Mouse (Mus musculus) gastrocnemius, adult 2 months (tissue): Measurements from ENCODE around the gene Gnas. TPM values are rescaled to one million over a fixed set of nuclear protein-coding genes. Genes with fewer than 3 reads are reported as not detected.
A peak's percentile ranks its signal among the peaks of the same experiment; 100 is the strongest.
"Not testable (repeated sequence)": the region's sequence is repeated elsewhere in the genome, so short reads cannot be mapped to it uniquely, and the experiment has no call there.

Source experiments
- DNase-seq: peaks from one replicate; pipeline ENCODE4 v3.0.0; 2022
- H3K27ac ChIP-seq: fragments of 200-600 bp; 2 replicates; pipeline ENCODE4 v1.8.1; 2022; ENCODE audit warnings: mild to moderate bottlenecking
- H3K4me3 ChIP-seq: fragments of 200-600 bp; 2 replicates; pipeline ENCODE4 v1.8.1; 2022; ENCODE audit warnings: mild to moderate bottlenecking, moderate library complexity
- CTCF ChIP-seq: fragments of 200-600 bp; IDR thresholded peaks from 2 replicates; pipeline ENCODE4 v1.8.1; 2022; ENCODE audit warnings: antibody characterized with exemption, mild to moderate bottlenecking, moderate library complexity
- intact Hi-C: fragments of 180-260 bp; cut with DNase I; formaldehyde crosslinking; loops from one replicate; pipeline ENCODE4 v1.15.1; 2025
- total RNA-seq, 2 experiments: library from RNA; stranded (reverse); gene quantifications; 2 replicates each; pipeline ENCODE4 v1.2.3; 2021

Gene Gnas
- total RNA-seq, 2 experiments from 2014 or later = 1,330 to 1,331 TPM

DNA sequence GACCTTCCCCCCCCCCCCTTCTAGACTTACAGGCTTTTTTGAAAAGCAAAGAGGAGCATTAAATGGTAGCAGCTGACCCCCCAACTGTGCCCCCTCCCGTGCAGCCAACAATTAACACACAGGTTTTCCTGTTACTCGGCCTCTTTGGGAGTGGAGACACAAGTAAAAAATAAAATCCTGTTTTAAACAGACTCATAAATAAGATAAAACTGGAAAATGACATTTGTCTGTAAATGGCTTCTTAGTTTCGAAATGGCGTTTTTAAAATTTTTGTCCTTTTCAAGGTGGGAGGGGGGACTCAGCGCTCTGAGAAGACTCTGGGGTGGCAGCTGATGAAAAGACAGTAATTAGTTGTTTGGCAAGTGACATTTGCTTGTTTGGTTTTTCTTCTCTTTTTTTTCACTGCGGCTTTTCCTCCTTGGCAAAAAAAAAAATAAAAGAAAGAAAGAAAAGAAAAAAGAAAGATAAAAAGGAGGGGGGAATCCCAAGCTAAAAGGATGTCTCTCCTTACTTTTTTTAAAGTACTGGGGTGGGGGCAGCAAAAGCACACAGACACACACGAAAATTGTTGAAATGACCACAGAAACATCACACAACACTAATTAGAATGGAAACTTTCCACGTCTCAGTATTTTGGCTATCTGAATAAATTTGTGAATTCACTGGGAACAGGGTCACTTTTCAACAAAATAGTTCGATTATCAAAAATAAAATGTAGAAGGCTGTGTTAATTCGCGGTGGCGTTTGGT lies 47.3 kb downstream of the Gnas start:
- Histone ChIP-seq H3K27ac (peak overlapping the region; percentile 99), H3K4me3 (peak overlapping the region; percentile 98)
- no peak for DNase-seq
- TF ChIP-seq CTCF = no peak
- intact Hi-C loops = no loop called here

DNA sequence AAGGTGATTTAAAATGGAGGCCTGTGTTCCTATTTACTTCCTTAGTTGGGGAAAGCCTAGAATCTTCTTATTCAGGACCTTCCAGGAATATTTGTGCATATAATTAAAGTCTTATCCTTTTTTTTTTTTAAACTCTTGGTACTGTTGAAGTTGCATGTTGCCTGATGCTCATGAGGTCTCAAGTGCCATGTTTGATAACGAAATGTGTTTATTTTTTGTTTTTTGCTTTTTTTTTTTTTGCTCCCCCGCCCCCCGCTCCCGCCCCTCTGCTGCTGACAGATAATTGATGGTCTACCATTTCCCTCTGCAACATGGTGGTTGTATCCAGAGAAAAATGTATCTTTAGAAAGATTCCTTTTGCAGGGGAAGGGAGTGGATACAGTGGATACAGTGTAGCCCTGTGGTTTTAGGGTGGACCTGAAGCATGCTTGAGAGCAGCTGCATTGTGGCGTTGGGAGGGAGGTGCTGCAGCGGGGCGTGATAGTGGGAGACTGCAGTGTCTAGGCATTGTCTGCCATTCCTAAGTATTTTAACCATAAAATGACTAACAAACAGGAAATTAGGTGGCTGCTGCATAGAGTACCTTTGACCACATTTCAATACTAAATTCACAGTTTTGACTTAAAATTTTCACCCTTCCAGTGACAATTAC lies 49.2 kb downstream of the Gnas start:
- no peak for DNase-seq
- Histone ChIP-seq H3K27ac (peak overlapping the region; percentile 99; the same call in 1 of the 2 replicates), H3K4me3 (peak overlapping the region; percentile 98)
- intact Hi-C loops = no loop called here
- TF ChIP-seq CTCF = no peak

DNA sequence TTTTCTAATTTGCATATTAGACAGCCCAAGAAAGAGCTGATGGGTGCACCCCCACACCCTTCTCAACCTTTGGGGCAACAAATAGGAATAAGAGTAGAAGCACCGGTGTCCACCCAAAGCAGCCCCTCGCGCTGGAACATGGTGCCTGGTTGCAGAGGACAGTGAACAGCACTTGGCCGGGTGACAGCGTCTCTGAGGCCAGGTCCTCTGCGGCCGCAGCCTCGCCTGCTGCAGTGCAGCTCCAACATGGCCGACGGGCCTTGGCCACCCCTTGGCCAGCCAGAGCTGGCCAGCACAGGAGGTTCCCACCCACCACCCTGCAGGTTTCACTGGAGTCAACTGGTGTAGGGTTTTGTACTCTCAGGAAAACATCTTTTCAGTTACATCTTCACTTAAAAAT lies 50.3 kb downstream of the Gnas start:
- H3K27ac ChIP-seq = peak overlapping the region; percentile 99
- peak; percentile 60 for DNase-seq
- H3K4me3 ChIP-seq = peak overlapping the region; percentile 98
- TF ChIP-seq CTCF = no peak
- intact Hi-C loops = no loop called here

DNA sequence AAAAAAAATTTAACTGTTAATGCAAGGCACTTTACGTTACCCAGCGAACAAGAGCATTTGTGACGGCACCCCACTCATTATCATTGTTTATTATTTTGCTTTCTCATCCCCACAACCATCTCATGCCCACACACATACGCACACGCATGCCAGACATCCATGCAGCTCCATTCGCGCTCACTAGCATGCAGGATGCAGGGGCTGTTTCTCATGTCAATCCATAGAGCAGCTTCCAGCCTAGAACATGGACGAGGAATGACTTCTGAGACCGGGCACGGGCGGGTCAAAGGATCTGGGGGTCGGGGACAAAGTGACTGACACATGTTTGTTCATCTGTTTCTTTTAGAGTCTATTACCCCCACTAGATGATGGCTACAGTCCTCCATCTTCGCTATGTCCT lies 53.2 kb downstream of the Gnas start:
- TF ChIP-seq CTCF = no peak
- no peak for DNase-seq
- peak overlapping the region; percentile 99 for H3K27ac ChIP-seq
- intact Hi-C loops = no loop called here
- peak overlapping the region; percentile 25 for H3K4me3 ChIP-seq

DNA sequence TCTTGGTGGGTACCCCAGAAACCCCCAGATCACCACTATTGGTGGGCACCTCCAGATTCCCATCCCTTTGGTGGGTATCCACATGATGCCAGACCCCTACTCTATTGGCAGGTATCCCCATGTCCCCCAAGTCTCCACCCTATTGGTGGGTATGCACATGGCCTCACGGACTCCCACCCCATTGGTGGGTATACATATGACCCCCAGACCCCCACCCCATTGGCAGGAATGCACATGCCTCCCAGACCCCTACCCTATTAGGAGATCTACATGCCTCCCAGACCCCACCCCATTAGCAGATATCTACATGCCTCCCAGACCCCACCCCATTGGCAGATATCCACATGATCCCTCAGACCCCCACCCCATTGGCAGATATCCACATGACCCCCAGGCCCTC lies 55.6 kb downstream of the Gnas start:
- TF ChIP-seq CTCF = no peak
- H3K4me3 ChIP-seq = no peak overlapping the region
- intact Hi-C loops = no loop called here
- DNase-seq = no peak
- no peak overlapping the region for H3K27ac ChIP-seq

DNA sequence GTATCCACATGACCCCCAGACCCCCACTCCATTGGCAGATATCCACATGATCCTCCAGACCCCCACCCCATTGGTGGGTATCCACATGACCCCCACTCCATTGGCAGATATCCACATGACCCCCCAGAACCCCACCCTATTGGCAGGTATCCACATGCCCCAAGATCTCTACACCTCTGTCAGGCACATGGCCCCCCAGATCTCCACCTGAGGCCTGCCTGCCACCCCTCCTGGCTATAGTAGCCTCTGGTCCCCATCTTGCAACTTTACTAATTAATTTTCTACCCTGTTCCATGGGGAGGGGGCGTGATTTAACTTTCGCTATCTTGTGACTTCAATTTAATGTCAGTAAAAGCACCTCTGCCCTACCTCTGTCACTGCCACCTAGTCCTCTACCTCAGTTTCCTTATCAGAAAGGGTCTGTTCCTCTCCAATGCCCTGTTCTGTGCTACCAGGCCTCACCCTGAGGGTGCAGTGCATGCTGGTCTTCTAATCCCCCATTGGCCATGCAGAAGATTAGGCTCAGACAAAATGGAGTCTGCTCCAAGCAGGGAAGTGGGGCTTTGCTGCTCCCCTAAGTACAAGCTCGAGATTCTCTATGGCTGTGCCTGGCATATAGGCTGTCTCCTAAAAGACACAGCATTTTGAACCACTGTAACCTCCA lies 56.2 kb downstream of the Gnas start:
- intact Hi-C loops = no loop called here
- Histone ChIP-seq H3K27ac (peak overlapping the region; percentile 94; the same call in 1 of the 2 replicates), H3K4me3 (no peak overlapping the region)
- DNase-seq = no peak
- no peak for TF ChIP-seq CTCF

DNA sequence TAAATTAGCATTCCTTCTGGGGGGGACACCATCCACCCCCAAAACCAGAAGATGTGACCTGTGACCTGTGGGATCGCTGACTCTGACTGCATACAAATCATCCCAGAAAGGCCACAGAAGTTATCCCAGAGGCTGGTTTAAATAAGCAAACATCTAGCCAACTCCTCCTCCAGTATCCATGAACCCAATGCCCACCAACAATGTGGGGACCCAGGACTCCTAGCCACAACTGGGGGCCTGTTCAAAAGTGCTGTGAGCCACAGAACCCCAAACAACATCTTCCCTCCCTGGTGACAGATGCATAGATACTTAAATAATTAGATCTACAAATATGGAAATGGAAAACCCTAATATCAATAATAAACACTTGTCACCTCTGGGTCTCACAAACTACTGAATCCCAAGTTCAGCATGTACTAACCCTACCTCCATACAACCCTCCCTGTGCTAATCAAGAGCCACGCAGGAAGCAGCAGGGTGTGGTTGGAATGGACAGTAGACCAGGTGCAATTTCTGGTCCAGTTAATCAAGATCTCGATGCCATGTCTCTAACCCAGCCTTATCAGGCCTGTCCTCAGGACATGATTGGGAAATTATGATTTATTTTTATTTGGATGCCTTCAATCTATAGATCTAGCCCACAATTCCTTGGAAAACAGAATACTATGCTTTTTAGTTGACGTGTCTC lies 56.9 kb downstream of the Gnas start:
- intact Hi-C loops = no loop called here
- H3K4me3 ChIP-seq = no peak overlapping the region
- TF ChIP-seq CTCF = no peak
- peak overlapping the region; percentile 94; the same call in 1 of the 2 replicates for H3K27ac ChIP-seq
- DNase-seq = no peak

DNA sequence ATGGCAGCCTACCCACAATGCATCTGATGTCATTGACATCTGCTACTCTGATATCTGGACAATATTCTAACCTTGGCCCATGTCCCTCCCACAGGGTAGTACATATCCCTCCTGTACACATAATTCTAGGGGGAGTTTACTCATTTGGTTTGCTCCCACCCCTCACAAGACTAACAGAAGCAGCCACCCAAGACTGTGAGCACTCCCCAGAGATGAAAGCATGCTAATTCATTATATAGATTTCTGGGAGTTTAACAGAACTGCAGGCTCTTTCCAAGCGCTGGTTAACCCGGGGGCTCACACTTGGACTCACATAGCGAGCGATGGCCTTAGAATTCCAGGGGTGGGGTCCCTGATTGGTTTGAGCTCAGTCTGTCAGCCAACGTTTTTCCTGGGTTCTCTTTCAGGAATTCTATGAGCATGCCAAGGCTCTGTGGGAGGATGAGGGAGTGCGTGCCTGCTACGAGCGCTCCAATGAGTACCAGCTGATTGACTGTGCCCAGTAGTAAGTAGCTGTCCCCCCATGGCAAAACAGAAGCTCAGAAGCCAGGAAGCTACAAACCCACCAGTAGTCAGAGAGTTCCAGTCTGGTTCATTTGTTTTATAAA lies 58.8 kb downstream of the Gnas start:
- intact Hi-C loops = no loop called here
- Histone ChIP-seq H3K4me3 (peak overlapping the region; percentile 63), H3K27ac (peak overlapping the region; percentile 94)
- no peak for TF ChIP-seq CTCF
- no peak for DNase-seq

DNA sequence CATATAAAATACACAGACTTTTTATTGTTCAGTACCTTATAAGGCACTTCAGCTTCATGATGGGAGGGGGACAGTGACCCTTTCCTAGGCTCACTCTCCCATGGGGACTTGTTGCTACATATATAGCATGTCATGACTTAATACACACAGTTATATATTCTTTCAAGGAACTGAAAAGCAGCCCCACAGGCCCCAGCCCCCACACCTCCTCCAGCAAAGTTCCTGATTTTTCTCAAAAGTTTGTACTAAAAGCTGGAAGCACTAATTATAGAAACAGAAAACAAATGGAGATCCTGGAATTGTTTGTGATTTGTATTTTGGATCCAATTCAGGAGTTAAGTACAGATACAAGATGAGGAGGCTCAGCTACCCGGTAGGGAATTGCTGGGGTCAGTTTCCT lies 59.4 kb downstream of the Gnas start:
- Histone ChIP-seq H3K27ac (peak overlapping the region; percentile 94), H3K4me3 (peak overlapping the region; percentile 63)
- intact Hi-C loops = no loop called here
- DNase-seq = no peak
- TF ChIP-seq CTCF = no peak

DNA sequence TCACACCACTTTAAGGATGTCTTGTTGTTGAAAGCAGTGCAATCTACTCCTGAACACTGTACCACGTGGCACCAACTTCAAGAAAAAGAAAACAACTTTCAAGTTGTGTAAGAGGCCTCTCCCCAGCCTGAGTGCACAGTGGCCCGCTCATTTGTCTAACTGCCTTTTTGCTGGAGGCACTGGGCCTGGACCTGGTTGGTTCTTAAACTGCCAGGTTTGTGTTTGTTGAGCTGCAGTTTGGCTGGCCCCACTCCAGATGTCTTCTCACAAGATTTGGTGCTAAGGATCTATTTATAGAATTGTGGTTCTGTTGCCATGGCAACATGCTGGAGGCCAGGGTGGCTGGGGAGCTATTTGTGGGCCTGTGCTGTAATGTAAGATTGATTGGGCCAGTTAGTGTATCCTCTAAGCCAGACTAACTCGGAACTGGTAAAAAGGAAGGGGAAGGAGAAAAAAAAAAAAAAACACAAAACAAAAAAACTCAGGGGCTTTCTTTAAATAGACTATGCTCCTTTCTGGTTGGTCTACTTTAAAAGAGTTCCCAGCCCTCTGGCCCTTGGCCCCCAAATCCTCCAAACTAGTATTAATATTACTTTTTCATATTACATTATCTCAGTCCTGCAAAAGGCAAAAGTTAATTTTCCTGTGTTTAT lies 60.0 kb downstream of the Gnas start:
- no peak for TF ChIP-seq CTCF
- peak overlapping the region; percentile 94 for H3K27ac ChIP-seq
- intact Hi-C loops = loop anchor here (2.0 kb wide), 1 partner anchor 71 kb away; the partner anchor contains the start of gene Nelfcd
- peak overlapping the region; percentile 63 for H3K4me3 ChIP-seq
- peak; percentile 92 for DNase-seq

DNA sequence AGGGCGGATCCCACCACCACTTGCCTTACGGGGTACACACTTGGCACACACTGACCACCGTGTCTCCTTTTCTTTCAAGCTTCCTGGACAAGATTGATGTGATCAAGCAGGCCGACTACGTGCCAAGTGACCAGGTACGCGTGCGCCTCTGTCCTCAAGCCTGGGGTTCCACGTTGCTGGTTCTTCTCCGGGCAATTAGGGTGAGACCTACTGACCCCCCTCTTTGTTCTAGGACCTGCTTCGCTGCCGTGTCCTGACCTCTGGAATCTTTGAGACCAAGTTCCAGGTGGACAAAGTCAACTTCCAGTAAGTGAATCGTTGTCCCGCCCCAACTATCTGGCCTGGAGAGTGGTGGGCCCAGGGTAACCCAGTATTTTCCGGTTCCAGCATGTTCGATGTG lies 60.9 kb downstream of the Gnas start:
- peak overlapping the region; percentile 63 for H3K4me3 ChIP-seq
- H3K27ac ChIP-seq = peak overlapping the region; percentile 94
- no peak for DNase-seq
- intact Hi-C loops = loop anchor here (2.0 kb wide), 1 partner anchor 70 kb away; the partner anchor contains the start of gene Nelfcd
- no peak for TF ChIP-seq CTCF

DNA sequence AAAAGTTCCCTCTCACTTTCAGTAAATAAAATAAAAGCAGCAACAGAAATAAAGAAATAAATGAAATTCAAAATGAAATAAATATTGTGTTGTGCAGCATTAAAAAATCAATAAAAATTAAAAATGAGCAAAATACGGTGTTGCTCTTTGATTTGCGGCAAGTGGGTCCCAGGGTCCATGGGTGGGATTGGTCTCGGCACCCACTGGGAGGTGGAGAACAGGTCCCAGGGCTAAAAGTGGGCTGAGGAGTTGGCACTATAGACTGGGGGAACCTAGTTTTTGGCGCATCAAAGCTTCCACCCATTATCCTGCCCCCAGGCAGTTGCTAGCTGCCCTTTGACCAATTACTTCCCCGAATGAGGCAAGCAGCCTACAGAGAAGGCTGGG lies 62.5 kb downstream of the Gnas start, which contains the start of gene Gm20721:
Gene Gm20721 (minus strand): TSS at position 101 of the 387 bp plus-strand sequence.
- H3K4me3 ChIP-seq = no peak within 1 kb of the TSS; the same call in 1 of the 2 replicates
- intact Hi-C loops = no loop called here
- no peak for DNase-seq
- peak within 1 kb of the TSS; percentile 94; the same call in 1 of the 2 replicates for H3K27ac ChIP-seq
- TF ChIP-seq CTCF = no peak

DNA sequence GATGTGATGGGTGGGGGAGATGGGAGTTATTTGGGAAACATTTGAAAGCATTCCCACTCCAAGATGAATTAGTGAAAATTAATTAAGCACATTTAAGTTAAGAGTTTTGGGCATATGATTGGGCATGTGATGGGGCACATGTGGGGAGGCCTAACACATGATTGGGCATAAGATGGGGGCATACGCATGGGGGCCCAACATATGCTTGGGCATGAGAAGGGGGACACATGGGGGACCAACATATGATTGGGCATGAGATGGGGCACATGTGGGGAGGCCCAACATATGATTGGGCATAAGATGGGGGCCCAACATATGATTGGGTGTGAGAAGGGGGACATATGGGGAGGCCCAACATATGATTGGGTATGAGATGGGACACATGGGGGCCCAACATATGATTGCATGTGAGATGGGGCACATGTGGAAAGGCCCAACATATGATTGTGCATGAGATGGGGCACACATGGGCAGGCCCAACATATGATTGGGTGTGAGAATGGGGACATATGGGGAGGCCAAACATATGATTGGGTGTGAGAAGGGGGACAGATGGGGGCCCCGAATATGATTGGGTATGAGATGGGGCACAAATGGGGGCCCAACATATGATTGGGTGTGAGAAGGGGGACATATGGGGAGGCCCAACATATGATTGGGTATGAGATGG lies 63.0 kb downstream of the Gnas start:
- DNase-seq, H3K27ac ChIP-seq, H3K4me3 ChIP-seq, intact Hi-C loops: not testable (repeated sequence)
